Mouse (Mus musculus): ENCODE measurements at regions not wholly inside any gene's neighbourhood (a gene's known extent, or its start where the extent isn't known, plus 50 kb on each side); places are given as distances from the start of the nearest gene placed in this dataset.

GRCm38 (mm10) chr19:15299474-15299873, 647.7 kb downstream of the Psat1 start:
- no peak for ATAC-seq (ENCODE audit: low FRiP score)
- H3K4me2 ChIP-seq: no peak overlapping the region
- no peak overlapping the region for H3K4me3 ChIP-seq (replicated peaks)
- WGBS: 58% methylated on average over 6 of the region's 6 CpGs
- H3K27ac ChIP-seq (replicated peaks): no peak overlapping the region
- H3K9me3 ChIP-seq (replicated peaks): no peaks in the 10 kb centered on the region
- H3K27me3 ChIP-seq (replicated peaks): no peaks in the 10 kb centered on the region
- H3K9ac ChIP-seq (replicated peaks): no peak overlapping the region
- H3K36me3 ChIP-seq: no peaks in the 10 kb centered on the region
- no peaks in the 10 kb centered on the region for H3K4me1 ChIP-seq

DNA sequence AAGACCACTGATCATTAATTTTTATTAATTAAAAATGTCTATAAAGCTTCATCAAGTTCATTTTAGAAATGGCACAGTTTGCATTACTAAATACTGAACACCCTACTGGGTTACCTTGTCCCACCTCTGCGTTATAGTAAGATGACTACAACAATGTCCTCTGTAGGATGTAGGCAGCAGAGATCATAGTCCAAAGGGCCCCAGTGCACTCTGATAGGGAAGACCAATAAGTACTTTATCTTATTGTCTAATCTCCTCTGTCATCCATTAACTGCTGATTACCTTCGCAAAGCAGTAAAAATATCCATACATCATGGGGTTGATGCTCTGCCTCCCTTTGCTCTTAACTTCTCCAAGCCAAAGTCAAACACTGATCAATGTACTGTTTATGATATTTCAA, 662.1 kb downstream of the Psat1 start:
- 90% methylated on average over 2 of the region's 2 CpGs for WGBS
- Histone ChIP-seq H3K9ac (replicated peaks) (no peak overlapping the region), H3K36me3 (no peaks in the 10 kb centered on the region), H3K27me3 (replicated peaks) (no peaks in the 10 kb centered on the region), H3K27ac (replicated peaks) (no peak overlapping the region), H3K4me3 (replicated peaks) (no peak overlapping the region), H3K9me3 (replicated peaks) (no peaks in the 10 kb centered on the region), H3K4me2 (no peak overlapping the region), H3K4me1 (no peaks in the 10 kb centered on the region)
- ATAC-seq (ENCODE audit: low FRiP score): no peak

DNA sequence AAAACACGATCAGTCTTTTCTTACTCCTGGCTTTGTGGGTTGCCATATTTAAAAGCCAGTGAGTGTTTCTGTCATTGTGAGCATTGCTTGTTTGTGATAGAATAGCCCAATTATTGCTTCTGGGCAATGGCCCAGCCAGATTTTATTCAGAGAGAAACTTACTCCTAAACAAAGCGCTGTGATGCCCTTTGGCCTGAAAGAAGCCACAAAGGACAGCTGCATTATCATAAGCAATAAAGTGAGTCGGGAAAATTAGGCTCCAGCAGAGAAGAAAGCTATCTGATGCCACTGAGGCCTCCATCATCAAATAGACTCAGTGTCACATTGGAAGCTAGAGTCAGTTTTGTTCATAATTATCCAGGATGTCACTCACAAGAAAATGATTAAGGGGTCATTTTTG, 644.9 kb upstream of the Tle4 start:
- Histone ChIP-seq H3K27ac (replicated peaks) (no peak overlapping the region), H3K9me3 (replicated peaks) (no peaks in the 10 kb centered on the region), H3K4me1 (no peaks in the 10 kb centered on the region), H3K9ac (replicated peaks) (no peak overlapping the region), H3K4me3 (replicated peaks) (no peak overlapping the region), H3K27me3 (replicated peaks) (no peaks in the 10 kb centered on the region), H3K36me3 (no peaks in the 10 kb centered on the region), H3K4me2 (no peak overlapping the region)
- ATAC-seq (ENCODE audit: low FRiP score): no peak
- 10% methylated on average over 3 of the region's 3 CpGs for WGBS

- Histone ChIP-seq H3K9ac (replicated peaks) (no peak overlapping the region), H3K27ac (replicated peaks) (no peak overlapping the region)
- 40% methylated on average over 2 of the region's 2 CpGs for WGBS
Observed at GRCm38 (mm10) chr19:15230129-15230927, 632.5 kb upstream of the Tle4 start.

GRCm38 (mm10) chr19:15217387-15217786, 619.5 kb upstream of the Tle4 start:
- ATAC-seq (ENCODE audit: low FRiP score): no peak
- no peak overlapping the region for H3K4me2 ChIP-seq
- H3K4me3 ChIP-seq (replicated peaks): no peak overlapping the region
- H3K27me3 ChIP-seq (replicated peaks): no peaks in the 10 kb centered on the region
- H3K9me3 ChIP-seq (replicated peaks): no peaks in the 10 kb centered on the region
- no peaks in the 10 kb centered on the region for H3K4me1 ChIP-seq
- no peak overlapping the region for H3K27ac ChIP-seq (replicated peaks)
- H3K36me3 ChIP-seq: no peaks in the 10 kb centered on the region
- H3K9ac ChIP-seq (replicated peaks): no peak overlapping the region
- 94% methylated on average over 3 of the region's 3 CpGs for WGBS

More at GRCm38 (mm10) chr19:15230129-15230927, 632.5 kb upstream of the Tle4 start:
- no peaks in the 10 kb centered on the region for H3K4me1 ChIP-seq
- no peak overlapping the region for H3K4me2 ChIP-seq
- no peaks in the 10 kb centered on the region for H3K27me3 ChIP-seq (replicated peaks)
- peak; percentile 47; the same call in 1 of the 2 replicates for ATAC-seq (ENCODE audit: low FRiP score)
- no peaks in the 10 kb centered on the region for H3K9me3 ChIP-seq (replicated peaks)
- no peaks in the 10 kb centered on the region for H3K36me3 ChIP-seq
- H3K4me3 ChIP-seq (replicated peaks): no peak overlapping the region

GRCm38 (mm10) chr19:15214651-15215050, 616.8 kb upstream of the Tle4 start:
- no peaks in the 10 kb centered on the region for H3K9me3 ChIP-seq (replicated peaks)
- H3K4me3 ChIP-seq (replicated peaks): no peak overlapping the region
- WGBS: 73% methylated on average over 3 of the region's 3 CpGs
- H3K27ac ChIP-seq (replicated peaks): no peak overlapping the region
- no peaks in the 10 kb centered on the region for H3K4me1 ChIP-seq
- H3K36me3 ChIP-seq: no peaks in the 10 kb centered on the region
- no peaks in the 10 kb centered on the region for H3K27me3 ChIP-seq (replicated peaks)
- no peak overlapping the region for H3K4me2 ChIP-seq
- no peak overlapping the region for H3K9ac ChIP-seq (replicated peaks)
- no peak for ATAC-seq (ENCODE audit: low FRiP score)

- no peaks in the 10 kb centered on the region for H3K27me3 ChIP-seq (replicated peaks)
- no peak overlapping the region for H3K4me2 ChIP-seq
- no peak overlapping the region for H3K9ac ChIP-seq (replicated peaks)
- no peaks in the 10 kb centered on the region for H3K9me3 ChIP-seq (replicated peaks)
- H3K36me3 ChIP-seq: no peaks in the 10 kb centered on the region
- H3K27ac ChIP-seq (replicated peaks): no peak overlapping the region
- no peak overlapping the region for H3K4me3 ChIP-seq (replicated peaks)
- no peaks in the 10 kb centered on the region for H3K4me1 ChIP-seq
- no peak for ATAC-seq (ENCODE audit: low FRiP score)
- WGBS: 35% methylated on average over 5 of the region's 5 CpGs
Observed at GRCm38 (mm10) chr19:15212881-15213280, 615.0 kb upstream of the Tle4 start.

DNA sequence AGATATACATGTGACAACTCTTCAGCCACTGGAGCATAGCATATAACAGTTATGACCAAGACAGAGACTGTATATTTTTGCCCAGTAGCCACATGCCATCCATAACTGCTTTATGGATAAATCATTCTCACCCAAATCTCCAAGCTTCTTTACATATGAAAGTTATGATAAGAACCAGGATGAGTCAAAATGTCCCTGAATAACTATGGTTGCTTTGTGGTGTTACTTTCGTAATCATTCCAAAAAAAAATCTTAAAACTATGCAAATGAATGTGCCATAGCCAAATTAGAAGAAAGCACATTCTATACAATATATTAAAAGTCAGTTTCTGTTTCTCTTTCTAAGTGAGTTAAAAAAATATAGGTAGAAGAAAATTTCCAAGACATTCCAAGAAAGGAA, 605.2 kb upstream of the Tle4 start:
- no peak for ATAC-seq (ENCODE audit: low FRiP score)
- H3K27me3 ChIP-seq (replicated peaks): no peaks in the 10 kb centered on the region
- no peak overlapping the region for H3K4me3 ChIP-seq (replicated peaks)
- no peak overlapping the region for H3K4me2 ChIP-seq
- no peak overlapping the region for H3K27ac ChIP-seq (replicated peaks)
- H3K4me1 ChIP-seq: peaks cover 11% of the 10 kb centered on the region
- 93% methylated on average over 1 of the region's 1 CpGs for WGBS
- no peaks in the 10 kb centered on the region for H3K9me3 ChIP-seq (replicated peaks)
- H3K9ac ChIP-seq (replicated peaks): no peak overlapping the region
- no peaks in the 10 kb centered on the region for H3K36me3 ChIP-seq

- 24% methylated on average over 3 of the region's 3 CpGs for WGBS
- ATAC-seq (ENCODE audit: low FRiP score): no peak
- H3K4me1 ChIP-seq: peaks cover 11% of the 10 kb centered on the region
- H3K9me3 ChIP-seq (replicated peaks): no peaks in the 10 kb centered on the region
- no peak overlapping the region for H3K27ac ChIP-seq (replicated peaks)
- no peaks in the 10 kb centered on the region for H3K27me3 ChIP-seq (replicated peaks)
- no peak overlapping the region for H3K4me2 ChIP-seq
- H3K4me3 ChIP-seq (replicated peaks): no peak overlapping the region
- no peak overlapping the region for H3K9ac ChIP-seq (replicated peaks)
- H3K36me3 ChIP-seq: no peaks in the 10 kb centered on the region
Observed at GRCm38 (mm10) chr19:15201262-15201661, 603.4 kb upstream of the Tle4 start.

DNA sequence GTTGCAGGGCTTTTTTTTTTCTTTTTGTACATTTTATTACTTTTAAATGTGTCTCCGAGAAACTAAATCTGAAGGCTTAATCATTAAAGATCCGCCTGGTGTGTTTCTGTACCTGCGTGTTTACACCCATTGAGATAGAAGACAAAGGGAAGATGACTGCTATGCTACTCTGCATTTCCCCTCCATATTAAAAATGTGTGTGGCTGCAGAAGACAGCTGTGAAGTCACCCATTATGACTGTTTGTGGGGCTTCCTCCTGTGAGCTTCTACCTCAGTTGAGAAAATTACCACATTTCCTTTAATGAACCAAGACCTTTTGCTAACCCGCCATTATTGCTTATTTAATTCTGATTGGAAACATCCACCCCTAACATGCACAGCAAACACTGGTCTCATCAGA, 602.9 kb upstream of the Tle4 start:
- WGBS: 46% methylated on average over 4 of the region's 4 CpGs
- H3K4me2 ChIP-seq: no peak overlapping the region
- H3K9ac ChIP-seq (replicated peaks): no peak overlapping the region
- no peaks in the 10 kb centered on the region for H3K36me3 ChIP-seq
- H3K27me3 ChIP-seq (replicated peaks): no peaks in the 10 kb centered on the region
- H3K27ac ChIP-seq (replicated peaks): no peak overlapping the region
- H3K4me3 ChIP-seq (replicated peaks): no peak overlapping the region
- peaks cover 11% of the 10 kb centered on the region for H3K4me1 ChIP-seq
- ATAC-seq (ENCODE audit: low FRiP score): no peak
- no peaks in the 10 kb centered on the region for H3K9me3 ChIP-seq (replicated peaks)

DNA sequence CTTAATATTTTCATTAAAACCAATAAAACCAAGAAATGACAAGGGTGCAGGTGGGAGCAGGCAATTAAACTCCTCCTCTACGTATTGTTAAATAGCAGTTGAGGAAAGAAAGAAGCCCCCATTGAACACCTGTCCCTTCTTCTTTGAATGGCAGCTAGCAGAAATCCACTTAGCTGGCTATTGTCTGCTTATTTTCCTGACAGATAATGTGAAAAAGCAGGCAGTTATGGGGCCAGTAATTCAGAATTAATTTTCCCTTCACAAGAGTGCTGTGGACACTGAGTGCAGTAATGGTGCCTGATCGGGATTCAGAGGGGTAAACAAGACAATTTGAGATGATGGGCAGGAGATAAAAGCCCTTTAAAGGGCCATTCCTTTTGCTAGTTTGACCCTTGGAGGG, 602.5 kb upstream of the Tle4 start:
- 19% methylated on average over 2 of the region's 2 CpGs for WGBS

GRCm38 (mm10) chr19:15199692-15200091, 601.8 kb upstream of the Tle4 start:
- H3K9me3 ChIP-seq (replicated peaks): no peaks in the 10 kb centered on the region
- ATAC-seq (ENCODE audit: low FRiP score): no peak
- no peak overlapping the region for H3K4me3 ChIP-seq (replicated peaks)
- 58% methylated on average over 1 of the region's 1 CpGs for WGBS
- H3K4me1 ChIP-seq: peaks cover 11% of the 10 kb centered on the region
- no peaks in the 10 kb centered on the region for H3K27me3 ChIP-seq (replicated peaks)
- H3K36me3 ChIP-seq: no peaks in the 10 kb centered on the region
- no peak overlapping the region for H3K4me2 ChIP-seq
- no peak overlapping the region for H3K9ac ChIP-seq (replicated peaks)
- no peak overlapping the region for H3K27ac ChIP-seq (replicated peaks)

More for the DNA sequence above, 602.5 kb upstream of the Tle4 start:
- no peak for ATAC-seq (ENCODE audit: low FRiP score)
- Histone ChIP-seq H3K27ac (replicated peaks) (no peak overlapping the region), H3K36me3 (no peaks in the 10 kb centered on the region), H3K4me1 (peaks cover 11% of the 10 kb centered on the region), H3K9me3 (replicated peaks) (no peaks in the 10 kb centered on the region), H3K9ac (replicated peaks) (no peak overlapping the region), H3K4me3 (replicated peaks) (no peak overlapping the region), H3K27me3 (replicated peaks) (no peaks in the 10 kb centered on the region), H3K4me2 (no peak overlapping the region)

All from neural tube, embryonic 15.5 days (tissue).